Mouse (Mus musculus): ENCODE measurements around the gene Krt10.

The Krt10 gene

GRCm38 (mm10) chr11:99369853-99370451 is 19.2 kb downstream of the Krt10 start:
- peak; percentile 5 for DNase-seq (ENCODE audit: low read depth)

GRCm38 (mm10) chr11:99369229-99369628 is 19.9 kb downstream of the Krt10 start:
- peak; percentile 57 for DNase-seq (ENCODE audit: low read depth)

GRCm38 (mm10) chr11:99366791-99367190 is 22.4 kb downstream of the Krt10 start:
- peak; percentile 19 for DNase-seq (ENCODE audit: low read depth)

- DNase-seq (ENCODE audit: low read depth) = peak; percentile 71
Measured at GRCm38 (mm10) chr11:99364412-99364811, 24.8 kb downstream of the Krt10 start.

- DNase-seq (ENCODE audit: low read depth) = no peak
Measured at GRCm38 (mm10) chr11:99361423-99361822, 27.7 kb downstream of the Krt10 start.

GRCm38 (mm10) chr11:99351004-99351403 is 38.2 kb downstream of the Krt10 start, which contains the start of gene Krt27:
Krt27 (minus strand) TSS chr11:99351104.
- no peak for DNase-seq (ENCODE audit: low read depth)

- DNase-seq (ENCODE audit: low read depth) = no peak
Measured at GRCm38 (mm10) chr11:99339299-99339847, 49.8 kb downstream of the Krt10 start.

- DNase-seq (ENCODE audit: low read depth) = no peak
Measured at GRCm38 (mm10) chr11:99337866-99338265, 51.3 kb downstream of the Krt10 start, which contains the start of gene Krt26. Krt26 (minus strand) TSS chr11:99337966.

Data from NIH3T3 (cell line).